Mouse (Mus musculus) lung, postnatal 36 days (tissue): Measurements from ENCODE around the gene Parva.

ENCODE experiments used
- DNase-seq: peaks from one replicate; pipeline ENCODE4 v3.0.0; 2022; ENCODE audit warnings: mixed read lengths

Parva gene

DNA sequence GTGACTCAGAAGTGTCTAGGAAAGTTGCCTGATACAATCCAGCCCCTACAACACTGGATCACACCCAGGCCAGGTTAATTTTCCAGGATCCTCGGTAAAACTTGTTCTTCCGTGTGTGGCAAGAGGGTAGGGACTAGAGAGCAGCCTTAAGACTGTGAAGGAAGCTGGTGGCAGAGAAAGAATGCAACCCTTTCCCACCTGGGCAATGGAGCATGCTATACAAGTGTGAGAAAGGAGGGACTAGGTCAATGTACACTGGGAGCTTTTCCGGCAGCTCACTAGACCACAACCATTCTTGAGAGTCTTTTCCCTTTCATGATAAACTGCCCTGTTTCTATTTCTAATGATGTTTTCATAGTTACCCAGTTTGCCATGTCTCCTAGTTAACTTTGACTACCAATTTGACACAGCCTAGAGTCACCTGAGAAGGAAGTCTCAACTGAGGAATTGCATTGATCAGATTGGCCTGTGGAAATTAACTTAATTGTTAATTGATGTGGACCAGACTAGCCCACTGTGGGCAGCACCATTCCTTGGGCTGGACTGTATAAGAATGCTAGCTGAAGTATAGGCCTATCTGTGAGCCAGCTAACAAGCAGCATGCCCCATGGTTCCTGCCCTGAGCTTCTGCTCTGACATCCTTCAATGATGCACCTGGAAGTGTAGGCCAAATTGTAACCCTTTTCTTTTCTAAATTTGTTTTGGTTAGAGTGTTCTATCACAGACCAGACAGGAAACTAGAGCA is 186.9 kb downstream of the Parva start:
- no peak for DNase-seq

DNA sequence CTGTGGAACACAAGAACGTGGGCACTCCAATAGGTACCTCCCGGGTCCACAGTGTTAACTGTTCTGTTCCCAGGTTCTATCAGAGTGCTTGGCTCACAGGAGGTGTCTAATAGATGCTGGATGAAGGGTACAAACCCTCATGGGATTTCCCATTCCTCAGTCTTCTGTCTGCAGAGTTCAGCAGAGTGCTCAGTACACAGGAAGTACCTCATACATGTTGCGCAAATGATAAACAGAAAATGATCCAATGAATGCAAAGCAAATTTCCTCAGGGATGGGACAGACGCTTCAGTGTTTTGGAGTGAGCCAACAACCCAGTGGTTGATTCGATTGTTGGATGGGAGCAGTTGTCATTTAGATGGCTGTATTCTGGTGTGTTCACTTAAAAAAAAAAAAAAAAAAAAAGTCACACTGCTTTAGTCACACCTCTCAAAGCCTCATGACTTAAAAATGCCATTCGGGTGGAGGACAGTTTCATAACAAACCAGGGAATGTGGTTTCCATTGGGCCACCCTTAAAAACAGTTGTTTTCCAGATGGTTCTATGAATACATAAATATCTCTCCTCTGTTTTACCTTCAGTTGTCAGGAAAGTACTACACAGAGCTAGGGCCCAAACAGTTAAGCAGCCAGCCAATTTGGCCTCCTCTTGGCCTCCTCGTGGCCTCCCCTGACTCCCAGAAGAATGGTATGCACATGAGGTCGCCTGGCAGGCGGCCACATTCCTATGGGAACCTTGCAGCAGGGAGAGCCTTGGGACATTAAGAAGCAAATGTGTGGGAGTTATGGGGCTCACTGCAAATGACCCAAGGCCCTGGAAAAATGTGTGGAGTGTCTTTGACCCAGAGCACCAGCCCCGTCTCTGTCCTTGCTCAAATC is 187.7 kb downstream of the Parva start:
- peak; percentile 80 for DNase-seq

- DNase-seq: peak; percentile 35
These were observed 193.2 kb downstream of the Parva start for GRCm38 (mm10) chr7:112620322-112621179.

DNA sequence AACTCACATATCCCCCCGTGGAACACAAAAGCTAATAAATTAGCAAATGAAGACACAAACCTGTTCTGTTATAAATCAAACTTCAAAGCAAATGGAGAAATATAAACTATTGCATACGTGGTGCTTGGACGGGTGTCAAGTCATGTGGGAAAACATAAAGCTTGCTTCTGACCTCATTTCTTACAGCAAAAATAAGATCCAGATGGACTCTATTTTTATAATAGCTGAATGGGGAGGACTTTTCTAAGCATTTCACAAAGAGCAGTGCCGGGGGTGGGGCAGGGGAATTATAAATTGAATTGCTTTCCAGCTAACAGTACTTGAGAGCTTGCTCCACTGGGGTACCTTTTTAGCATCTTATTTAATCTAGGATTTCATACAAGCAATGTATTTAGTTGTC is 200.2 kb downstream of the Parva start:
- no peak for DNase-seq

DNA sequence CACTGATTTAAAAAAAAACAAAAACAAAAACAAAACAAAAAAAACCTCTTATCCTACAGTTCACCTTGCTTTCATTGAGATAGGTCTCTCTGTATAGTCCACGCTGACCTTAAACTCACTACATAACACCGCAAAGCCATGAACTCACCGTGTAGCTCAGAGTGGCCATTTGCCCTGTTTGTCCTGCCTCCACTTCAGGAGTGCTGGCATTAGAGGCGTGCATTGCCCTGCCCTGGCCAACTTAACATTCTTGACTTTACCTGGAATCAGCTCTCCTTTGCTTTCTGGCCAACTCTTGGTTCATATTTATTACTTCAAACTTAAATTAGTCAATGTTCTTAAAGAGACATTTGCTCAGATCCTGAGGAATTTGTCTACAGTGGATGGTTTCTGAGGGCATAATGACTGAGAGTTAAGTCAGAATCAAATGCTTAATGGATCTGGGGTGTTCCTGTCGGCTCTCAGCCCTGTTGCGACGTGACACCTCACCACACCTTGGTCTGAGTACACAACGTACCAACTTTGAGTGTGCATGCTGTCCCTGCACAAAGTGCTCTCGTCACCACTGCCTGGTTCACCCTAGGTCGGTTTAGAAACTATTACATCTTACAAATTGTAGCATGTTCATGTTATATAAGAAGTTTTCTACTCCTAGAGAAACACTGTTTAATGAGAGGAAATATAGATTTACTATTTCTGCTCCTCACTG is 207.4 kb downstream of the Parva start:
- DNase-seq: peak; percentile 74

DNA sequence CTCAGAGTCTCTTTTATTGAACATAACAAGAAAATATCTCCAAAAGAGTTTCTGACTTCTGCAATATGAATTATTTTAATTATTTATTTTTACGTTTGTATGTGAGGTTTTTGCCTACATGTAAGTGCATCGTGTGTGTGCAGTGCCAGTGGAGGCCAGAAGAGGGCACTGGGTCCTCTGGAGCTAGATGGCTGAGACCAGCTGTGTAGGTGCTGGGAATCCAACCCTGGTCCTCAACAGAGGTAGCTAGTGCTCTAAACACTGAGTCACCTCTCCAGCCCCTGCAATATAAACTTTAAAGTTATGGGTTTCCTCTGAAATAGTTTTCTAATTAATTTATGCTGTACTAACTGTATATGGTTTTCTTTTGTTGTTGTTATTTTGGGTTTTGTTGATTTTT is 208.6 kb downstream of the Parva start:
- no peak for DNase-seq
